Mouse (Mus musculus): Measurements from ENCODE around the gene Six3.

Six3 gene

DNA sequence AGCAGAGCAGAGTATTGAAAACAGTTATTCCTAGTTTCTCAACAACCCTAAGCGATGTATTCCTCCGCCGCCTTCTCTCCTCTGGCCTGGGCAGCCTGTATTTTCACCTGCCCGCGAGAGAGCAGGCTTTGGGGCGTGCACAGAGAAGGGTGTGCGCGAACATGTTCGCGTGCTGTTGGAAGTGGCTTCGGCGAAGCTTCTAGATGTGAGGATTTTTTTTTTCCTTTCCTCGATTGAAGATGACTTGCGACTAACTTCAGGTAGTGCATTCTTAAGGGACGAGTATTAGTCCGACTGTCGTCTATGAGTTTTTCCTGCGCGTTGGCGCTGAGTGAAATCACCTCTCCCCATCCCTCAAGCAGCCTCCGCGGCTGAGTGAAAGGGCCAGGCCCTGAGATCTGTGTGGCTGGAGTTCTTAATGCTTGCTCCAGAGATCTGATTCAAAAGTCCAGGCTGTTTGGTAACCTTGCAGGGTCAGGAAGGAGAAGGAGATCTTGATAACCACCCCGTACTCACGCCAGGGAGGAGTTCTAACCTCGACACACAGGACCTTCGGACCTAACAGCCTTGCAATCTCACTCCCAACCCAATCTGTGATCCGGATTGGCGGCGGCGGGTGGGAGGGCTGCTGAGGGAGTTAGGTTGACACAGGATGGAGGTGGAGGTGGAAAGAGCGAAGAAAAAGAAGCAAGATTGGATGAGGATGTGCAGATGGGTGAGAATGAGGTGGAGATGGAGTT, 712 bp upstream of the Six3 start:
- DNase-seq: no peak

- no peak for DNase-seq
Observed at GRCm38 (mm10) chr17:85614011-85614721, 758 bp downstream of the Six3 start.

GRCm38 (mm10) chr17:85614722-85615331, 1.4 kb downstream of the Six3 start:
- DNase-seq: no peak

DNA sequence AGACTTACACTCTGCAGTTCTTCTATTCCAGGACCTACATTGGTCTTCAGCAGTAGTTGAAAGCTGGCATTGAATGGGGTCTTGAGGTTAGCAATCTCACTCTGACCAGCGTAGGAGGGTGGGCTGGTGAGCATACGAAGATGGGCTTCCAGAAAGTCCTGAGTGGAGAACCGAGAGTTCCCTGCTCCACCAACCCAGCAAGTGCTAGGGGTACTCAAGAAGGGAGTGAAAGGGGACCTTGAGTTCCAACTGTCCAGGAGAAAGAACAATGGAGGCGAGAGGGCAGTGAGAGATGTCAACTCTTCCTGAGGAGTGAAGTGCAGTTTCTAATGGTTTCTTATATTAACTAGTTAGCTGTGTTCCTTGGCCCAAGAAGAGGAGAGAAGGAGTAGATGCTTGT, 2.2 kb downstream of the Six3 start:
- no peak for DNase-seq

GRCm38 (mm10) chr17:85616526-85617500, 3.4 kb downstream of the Six3 start:
- DNase-seq: no peak

DNA sequence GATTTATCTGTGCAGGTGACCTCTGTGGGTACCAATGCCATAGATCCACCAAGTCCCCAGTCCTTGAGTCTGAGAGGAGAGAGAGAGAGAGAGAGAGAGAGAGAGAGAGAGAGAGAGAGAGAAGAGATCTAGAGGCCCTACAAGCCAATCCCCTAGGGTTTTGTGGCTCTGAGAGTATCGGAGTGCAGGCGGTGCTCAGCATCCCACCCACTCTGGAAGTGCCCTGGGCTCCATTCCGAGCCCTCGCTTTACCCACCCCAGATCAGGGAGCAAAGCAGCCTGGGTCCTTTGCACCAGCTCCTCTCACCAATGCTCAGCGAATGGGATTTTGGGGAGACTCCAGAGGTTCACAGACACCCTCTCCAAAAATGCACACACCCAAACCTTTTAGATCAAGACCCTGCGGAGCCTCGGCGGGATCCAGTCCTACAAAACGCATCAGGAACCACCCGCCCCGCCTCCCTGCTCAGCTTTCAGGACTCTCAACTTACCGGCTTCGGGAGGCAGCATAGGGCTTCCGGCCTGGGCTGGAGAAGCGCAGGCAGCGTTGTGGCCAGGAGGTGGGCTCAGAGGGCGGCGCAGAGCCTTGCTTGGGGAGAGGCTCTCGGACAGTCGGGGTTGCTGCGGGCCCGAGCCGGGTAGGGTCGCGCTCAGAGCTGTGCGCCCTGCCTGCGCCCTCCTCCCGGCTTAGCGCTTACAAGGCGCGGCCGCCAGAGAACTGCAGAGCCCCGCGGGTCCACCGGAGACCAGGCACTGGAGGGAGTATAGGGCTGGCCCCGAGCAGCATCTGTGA, 4.4 kb downstream of the Six3 start:
- no peak for DNase-seq

DNA sequence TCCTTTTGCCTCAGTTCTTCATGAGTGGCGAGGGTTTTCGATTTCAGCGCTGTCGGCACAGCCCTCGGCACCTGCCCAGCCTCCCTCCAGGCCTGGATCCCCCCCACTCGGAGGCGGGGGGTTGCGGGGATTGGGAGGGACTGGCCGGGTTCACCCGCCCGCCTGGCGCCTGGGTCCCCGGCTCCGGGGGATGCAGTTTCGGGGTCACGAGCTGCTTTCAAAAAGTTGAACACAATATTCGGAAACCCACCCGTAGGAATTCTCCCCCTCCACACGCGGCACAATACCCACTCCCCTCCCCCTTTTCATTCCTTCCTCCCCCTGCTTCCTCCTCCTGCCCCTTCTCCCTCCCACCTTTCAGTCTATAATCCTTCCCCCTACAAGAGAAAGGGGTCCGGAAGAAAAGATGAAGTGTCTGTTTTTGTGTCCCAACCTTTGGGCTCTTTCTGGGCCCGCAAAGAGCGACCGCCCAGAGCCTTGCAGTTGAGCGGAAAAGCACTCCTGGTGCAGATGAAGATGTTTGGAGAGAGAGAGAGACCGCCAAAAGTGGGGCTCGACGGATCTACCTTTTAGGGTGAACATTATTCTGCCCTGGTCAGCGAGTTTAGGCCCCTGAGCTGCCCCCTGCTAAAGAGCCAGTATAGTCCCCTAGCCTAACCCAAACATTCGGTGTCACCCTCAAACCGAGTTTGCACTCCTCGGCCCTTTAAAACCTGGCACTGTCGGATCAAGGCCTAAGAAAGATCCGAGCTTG, 5.1 kb downstream of the Six3 start:
- no peak for DNase-seq

DNA sequence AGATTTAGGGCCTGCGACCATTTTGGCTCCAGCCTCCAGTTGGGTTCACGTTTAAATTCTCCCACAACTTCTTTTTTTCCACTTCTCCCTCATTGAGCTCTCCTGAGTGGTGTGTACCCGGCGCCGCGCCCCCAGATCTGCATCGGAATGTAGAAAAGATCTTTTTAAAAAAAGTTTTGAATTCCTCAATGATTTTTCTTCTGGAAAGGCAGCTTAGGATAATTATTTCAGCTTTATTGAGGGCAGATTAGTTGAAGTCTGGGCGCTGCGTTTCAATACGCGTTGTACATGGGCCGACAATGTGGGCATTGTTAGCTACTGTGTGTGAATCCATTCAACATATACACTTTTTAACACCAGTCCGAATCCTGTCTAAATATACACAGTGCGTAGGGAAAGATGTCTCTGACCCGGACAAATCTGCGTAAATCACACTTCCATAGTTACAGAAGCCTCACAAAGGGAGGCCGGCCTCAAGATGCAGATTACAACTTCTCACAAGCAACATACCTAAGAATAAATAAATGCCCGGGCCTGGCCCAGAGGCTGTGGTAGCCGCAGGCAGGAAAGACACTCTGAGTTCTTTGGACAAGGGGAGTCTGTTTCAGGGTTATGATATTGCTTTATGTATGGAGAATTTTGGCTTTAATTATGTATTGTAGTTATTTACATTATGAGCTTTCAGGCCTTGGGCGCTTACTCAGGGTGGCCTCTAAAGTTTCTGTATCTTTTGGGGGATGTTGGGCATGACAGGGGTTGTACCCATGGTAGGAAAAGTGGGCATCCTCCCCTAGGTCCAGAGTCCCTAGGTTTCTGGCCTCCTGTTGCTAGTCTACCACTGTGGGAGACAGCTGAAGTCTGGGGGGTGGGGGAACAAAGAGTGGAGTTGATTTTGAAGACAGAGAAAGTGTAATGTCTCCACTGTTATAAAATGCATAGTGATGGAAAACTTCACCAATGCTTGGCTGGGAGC, 6.0 kb downstream of the Six3 start:
- DNase-seq: no peak

DNA sequence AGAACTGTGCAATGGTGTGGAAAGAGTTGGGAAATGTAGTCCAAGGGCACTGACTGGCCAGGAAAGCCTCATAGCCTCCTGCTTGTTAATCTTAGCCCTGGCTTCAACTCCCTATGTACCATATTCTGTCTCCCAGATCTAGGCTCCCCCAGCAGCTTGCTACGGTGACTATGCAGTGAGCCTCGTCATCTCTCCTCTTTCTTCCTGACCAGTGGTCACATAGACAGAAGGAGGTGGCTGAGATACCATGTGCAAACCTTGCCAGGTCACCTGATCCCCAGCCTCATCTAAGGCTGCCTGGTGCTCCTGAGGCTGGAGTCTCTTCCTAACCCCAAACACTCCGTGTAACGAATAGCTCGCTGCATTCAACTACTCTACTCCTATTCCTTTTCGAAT, 6.7 kb downstream of the Six3 start:
- DNase-seq: no peak

DNA sequence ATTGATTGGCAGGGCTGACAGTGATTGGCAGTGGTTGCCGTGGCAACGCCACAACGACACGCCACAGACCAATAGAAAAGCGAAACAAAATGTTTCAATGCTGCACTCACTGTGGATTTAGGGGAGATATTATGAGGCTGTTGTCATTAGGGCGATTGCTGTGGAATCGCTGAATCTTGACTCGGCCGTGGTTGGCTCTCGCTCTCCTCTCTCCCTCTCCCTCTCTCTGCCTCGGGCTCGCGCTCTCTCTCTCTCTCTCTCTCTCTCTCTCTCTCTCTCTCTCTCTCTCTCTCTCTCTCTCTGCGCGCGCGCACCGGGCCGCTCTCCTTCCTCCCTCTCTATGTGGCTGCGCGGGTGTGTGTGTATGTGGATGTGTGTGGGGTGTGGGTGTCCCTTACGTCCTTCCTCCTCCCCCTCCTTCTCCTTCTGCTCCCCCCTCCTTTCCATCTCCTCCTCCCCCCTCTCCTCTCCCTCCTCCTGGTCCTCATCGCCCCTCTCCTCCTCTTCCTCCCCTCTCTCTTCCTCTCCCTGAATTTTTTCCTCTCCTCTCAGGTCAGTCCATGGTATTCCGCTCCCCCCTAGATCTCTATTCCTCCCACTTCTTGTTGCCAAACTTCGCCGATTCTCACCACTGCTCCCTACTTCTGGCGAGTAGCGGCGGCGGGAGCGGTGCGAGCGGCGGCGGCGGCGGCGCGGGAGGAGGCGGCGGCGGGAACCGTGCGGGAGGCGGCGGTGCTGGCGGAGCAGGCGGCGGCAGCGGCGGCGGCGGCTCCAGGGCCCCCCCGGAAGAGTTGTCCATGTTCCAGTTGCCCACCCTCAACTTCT, 7.5 kb downstream of the Six3 start:
- DNase-seq: no peak

DNA sequence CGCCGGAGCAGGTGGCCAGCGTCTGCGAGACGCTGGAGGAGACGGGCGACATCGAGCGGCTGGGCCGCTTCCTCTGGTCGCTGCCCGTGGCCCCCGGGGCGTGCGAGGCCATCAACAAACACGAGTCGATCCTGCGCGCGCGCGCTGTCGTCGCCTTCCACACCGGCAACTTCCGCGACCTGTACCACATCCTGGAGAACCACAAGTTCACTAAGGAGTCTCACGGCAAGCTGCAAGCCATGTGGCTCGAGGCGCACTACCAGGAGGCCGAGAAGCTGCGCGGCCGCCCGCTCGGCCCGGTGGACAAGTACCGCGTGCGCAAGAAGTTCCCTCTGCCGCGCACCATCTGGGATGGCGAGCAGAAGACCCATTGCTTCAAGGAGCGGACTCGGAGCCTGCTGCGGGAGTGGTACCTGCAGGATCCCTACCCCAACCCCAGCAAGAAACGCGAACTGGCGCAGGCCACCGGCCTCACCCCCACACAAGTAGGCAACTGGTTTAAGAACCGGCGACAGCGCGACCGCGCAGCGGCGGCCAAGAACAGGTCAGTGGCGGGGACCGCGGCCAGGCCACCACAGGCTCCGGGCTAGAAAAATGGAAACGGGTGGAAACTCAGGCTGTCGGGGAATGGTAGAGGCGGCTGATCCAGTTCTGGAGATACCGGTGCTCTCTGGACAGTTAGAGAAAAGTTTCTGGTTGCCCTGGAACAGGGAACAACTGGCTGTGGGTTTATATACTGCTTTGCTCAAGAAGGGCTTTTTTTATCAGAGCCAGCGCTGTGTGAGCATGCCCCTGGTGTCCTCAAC, 8.3 kb downstream of the Six3 start:
- no peak for DNase-seq

GRCm38 (mm10) chr17:85622493-85623157, 9.2 kb downstream of the Six3 start:
- DNase-seq: no peak

DNA sequence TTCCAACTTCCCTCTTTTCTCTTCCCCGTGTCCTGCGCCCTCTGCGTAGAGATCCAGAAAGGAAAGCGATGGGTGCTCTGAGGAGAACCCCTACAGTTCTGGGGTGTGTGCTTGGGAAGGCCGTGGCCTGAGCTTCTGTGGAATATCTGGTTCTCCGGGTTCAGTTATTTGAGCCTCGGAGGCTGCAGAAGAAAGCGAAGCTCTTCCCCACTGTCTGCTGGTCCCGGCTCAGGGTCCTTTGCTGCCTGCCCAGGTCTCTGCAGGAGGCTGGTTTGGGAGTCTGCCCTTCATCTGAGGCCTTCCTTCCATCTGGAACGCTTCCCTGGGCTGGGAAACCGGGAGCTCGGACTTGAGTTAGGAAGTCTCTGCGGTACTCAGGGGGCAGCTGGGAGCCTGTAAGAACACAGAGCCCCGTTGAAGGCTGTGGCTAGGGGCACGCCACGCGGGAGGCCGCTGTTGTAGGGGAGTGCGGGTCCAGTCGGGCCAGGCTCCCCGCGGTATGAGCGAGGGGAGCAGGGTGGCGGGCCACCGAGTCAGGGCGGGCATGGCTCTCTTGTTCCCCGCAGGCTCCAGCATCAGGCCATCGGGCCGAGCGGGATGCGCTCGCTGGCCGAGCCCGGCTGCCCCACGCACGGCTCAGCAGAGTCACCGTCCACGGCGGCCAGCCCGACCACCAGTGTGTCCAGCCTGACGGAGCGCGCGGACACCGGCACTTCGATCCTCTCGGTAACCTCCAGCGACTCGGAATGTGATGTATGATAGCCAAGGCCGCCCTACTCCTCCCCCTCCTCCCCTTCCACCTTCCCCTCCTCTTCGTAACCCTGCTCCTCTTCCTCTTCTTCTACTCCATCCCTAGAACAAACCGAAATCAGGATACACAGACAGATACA, 10.0 kb downstream of the Six3 start:
- DNase-seq: no peak

DNA sequence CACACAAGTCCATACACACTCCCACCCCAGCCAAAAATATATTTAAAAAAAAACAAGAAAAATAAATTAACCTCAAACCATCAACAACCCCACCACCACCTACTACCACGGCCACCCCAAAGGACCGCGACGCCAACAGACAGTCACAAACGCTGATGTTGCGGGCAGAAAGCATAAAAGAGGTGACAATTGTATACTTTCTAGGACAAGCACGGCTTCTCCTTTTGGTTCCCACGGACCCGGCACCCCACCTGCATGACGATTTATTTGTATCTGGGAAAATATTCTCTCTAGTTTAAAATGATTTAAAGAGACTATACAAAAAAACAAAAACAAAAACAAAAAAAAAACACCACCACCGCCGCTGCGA, 10.6 kb downstream of the Six3 start:
- DNase-seq: no peak

DNA sequence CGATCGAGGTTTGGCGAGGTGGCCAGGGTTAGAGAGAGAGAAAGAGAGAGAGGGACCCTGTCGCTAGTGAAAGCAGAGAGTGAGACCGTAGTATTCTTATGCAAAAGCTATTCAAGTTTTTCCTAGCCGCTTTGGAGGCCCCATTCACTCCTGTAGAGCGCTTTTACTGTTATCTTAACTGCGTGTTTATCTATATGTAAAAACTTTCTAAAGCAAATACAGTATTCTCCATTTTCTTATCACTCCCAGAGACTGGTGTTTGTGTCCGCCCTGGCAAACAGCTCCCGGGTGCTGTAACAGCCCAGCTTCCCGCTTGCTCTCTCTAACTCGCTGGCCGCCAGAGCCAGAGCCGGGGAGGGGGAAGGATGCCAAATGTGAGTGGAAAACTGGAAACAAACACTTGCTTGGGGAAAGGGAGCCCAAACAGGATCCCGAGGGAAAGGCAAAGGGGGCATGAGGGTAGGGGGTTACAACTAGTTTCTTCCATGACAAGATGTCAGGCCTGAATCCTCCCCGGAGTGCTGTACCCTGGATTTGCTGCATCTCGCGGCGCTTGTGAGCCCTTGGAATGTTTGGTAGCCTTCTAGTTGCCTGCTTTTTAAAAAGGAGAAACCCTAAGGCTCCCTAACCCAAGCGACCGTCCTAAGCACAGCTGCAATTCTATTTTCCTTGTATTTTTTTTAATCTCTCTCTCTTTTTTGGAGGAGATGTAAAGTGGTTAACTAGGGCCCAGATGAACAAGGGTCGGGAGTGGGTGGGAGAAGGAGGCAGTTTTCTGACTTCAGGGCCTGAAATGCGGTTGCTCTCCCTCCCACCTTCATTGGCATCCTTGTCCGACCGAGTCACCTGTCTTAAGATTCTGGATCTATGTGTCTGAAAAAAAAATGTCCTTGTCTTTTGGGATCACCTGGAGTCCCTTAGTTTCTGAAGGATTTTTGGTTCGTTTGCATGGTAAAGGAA, 11.9 kb downstream of the Six3 start:
- no peak for DNase-seq
